Mouse (Mus musculus): ENCODE measurements around the gene Sypl2. TPM values are rescaled to one million over a fixed set of nuclear protein-coding genes. Genes with fewer than 3 reads are reported as not detected.

Gene Sypl2
- polyA plus RNA-seq, 1 experiment: not detected

DNA sequence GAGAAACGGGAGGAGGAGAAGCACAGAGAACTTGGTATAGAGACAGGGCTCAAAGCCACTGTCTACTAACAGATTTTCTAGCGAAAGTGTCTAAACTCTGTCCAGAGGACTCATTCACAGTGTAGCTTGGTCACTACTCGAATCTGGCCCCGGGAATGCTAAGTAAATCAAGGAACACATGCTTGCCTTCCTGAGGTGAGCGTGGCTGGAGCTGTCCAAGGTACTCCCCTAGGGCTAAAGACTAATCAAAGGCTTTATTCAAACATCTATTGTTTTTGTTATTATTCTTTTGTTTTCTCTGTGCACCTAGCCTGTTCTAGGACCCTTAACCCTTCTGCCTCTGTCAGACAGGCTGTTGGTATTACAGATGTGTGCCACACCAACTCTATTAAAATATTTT, 11.7 kb downstream of the Sypl2 start:
- Histone ChIP-seq H3K9me3 (replicated peaks; ENCODE audit: control insufficient read depth, insufficient read depth, low read length, poor library complexity, severe bottlenecking) (no peaks in the 10 kb centered on the region), H3K27me3 (ENCODE audit: control insufficient read depth, insufficient read depth, low read length, poor library complexity, severe bottlenecking) (no peaks in the 10 kb centered on the region), H3K9ac (ENCODE audit: low read depth, poor library complexity, severe bottlenecking) (no peak overlapping the region), H3K36me3 (ENCODE audit: control insufficient read depth, insufficient read depth, low read length, poor library complexity, severe bottlenecking) (no peaks in the 10 kb centered on the region), H3K4me1 (ENCODE audit: control insufficient read depth, insufficient read depth, low read length) (peaks cover 4% of the 10 kb centered on the region), H3K27ac (ENCODE audit: insufficient read depth, low read length) (no peak overlapping the region), H3K4me3 (ENCODE audit: low read depth, low read length) (no peak overlapping the region)
- TF ChIP-seq POLR2A (IDR thresholded peaks at IDR 0.05; ENCODE audit: insufficient read depth, low read length) (no peak), EP300 (IDR thresholded peaks at IDR 0.05; ENCODE audit: insufficient read depth, low read depth, low read length) (no peak), CTCF (IDR thresholded peaks at IDR 0.05; ENCODE audit: low read depth, low read length) (no peak)

DNA sequence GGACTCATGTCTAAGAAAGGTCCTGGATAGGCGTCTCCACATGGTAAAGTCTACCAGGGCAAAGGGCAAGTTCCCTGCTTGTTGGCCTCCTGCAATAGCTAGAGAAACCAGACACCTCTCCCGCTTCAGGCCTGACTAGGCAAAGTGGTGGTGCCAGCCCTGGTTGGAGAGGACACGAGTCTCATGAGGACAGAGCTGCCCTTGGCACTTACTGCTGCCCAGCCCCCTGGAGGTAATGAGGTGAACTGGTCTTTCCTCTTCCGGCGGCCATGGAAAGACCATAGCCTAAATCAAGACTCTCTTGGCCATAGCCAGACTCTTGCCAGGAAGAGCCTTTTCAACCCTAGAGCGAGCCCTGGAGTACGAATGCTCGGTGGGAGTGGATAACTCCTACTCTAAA, 14.0 kb downstream of the Sypl2 start:
- Histone ChIP-seq H3K27ac (ENCODE audit: insufficient read depth, low read length) (no peak overlapping the region), H3K4me3 (ENCODE audit: low read depth, low read length) (no peak overlapping the region), H3K9me3 (replicated peaks; ENCODE audit: control insufficient read depth, insufficient read depth, low read length, poor library complexity, severe bottlenecking) (no peaks in the 10 kb centered on the region), H3K9ac (ENCODE audit: low read depth, poor library complexity, severe bottlenecking) (no peak overlapping the region), H3K4me1 (ENCODE audit: control insufficient read depth, insufficient read depth, low read length) (peaks cover 4% of the 10 kb centered on the region), H3K27me3 (ENCODE audit: control insufficient read depth, insufficient read depth, low read length, poor library complexity, severe bottlenecking) (no peaks in the 10 kb centered on the region), H3K36me3 (ENCODE audit: control insufficient read depth, insufficient read depth, low read length, poor library complexity, severe bottlenecking) (no peaks in the 10 kb centered on the region)
- TF ChIP-seq CTCF (IDR thresholded peaks at IDR 0.05; ENCODE audit: low read depth, low read length) (no peak), POLR2A (IDR thresholded peaks at IDR 0.05; ENCODE audit: insufficient read depth, low read length) (no peak), EP300 (IDR thresholded peaks at IDR 0.05; ENCODE audit: insufficient read depth, low read depth, low read length) (no peak)

- H3K4me3 ChIP-seq (ENCODE audit: low read depth, low read length): no peak overlapping the region
- H3K9ac ChIP-seq (ENCODE audit: low read depth, poor library complexity, severe bottlenecking): no peak overlapping the region
- TF ChIP-seq CTCF (IDR thresholded peaks at IDR 0.05; ENCODE audit: low read depth, low read length) (no peak), POLR2A (IDR thresholded peaks at IDR 0.05; ENCODE audit: insufficient read depth, low read length) (no peak), EP300 (IDR thresholded peaks at IDR 0.05; ENCODE audit: insufficient read depth, low read depth, low read length) (no peak)
- no peak overlapping the region for H3K27ac ChIP-seq (ENCODE audit: insufficient read depth, low read length)
- no peaks in the 10 kb centered on the region for H3K36me3 ChIP-seq (ENCODE audit: control insufficient read depth, insufficient read depth, low read length, poor library complexity, severe bottlenecking)
- H3K9me3 ChIP-seq (replicated peaks; ENCODE audit: control insufficient read depth, insufficient read depth, low read length, poor library complexity, severe bottlenecking): no peaks in the 10 kb centered on the region
- peaks cover 4% of the 10 kb centered on the region for H3K4me1 ChIP-seq (ENCODE audit: control insufficient read depth, insufficient read depth, low read length)
- no peaks in the 10 kb centered on the region for H3K27me3 ChIP-seq (ENCODE audit: control insufficient read depth, insufficient read depth, low read length, poor library complexity, severe bottlenecking)
These were observed 14.6 kb downstream of the Sypl2 start for GRCm38 (mm10) chr3:108211845-108212244.

- peaks cover 4% of the 10 kb centered on the region for H3K4me1 ChIP-seq (ENCODE audit: control insufficient read depth, insufficient read depth, low read length)
- no peaks in the 10 kb centered on the region for H3K27me3 ChIP-seq (ENCODE audit: control insufficient read depth, insufficient read depth, low read length, poor library complexity, severe bottlenecking)
- H3K27ac ChIP-seq (ENCODE audit: insufficient read depth, low read length): peak within 1 kb of the TSS; percentile 62; the same call in 1 of the 2 replicates
- H3K36me3 ChIP-seq (ENCODE audit: control insufficient read depth, insufficient read depth, low read length, poor library complexity, severe bottlenecking): no peaks in the 10 kb centered on the region
- TF ChIP-seq POLR2A (IDR thresholded peaks at IDR 0.05; ENCODE audit: insufficient read depth, low read length): no peak
- no peak for TF ChIP-seq CTCF (IDR thresholded peaks at IDR 0.05; ENCODE audit: low read depth, low read length)
- TF ChIP-seq EP300 (IDR thresholded peaks at IDR 0.05; ENCODE audit: insufficient read depth, low read depth, low read length): peak; percentile 57; the same call in 1 of the 2 replicates
- H3K9ac ChIP-seq (ENCODE audit: low read depth, poor library complexity, severe bottlenecking): peak within 1 kb of the TSS; percentile 69
- H3K4me3 ChIP-seq (ENCODE audit: low read depth, low read length): peak within 1 kb of the TSS; percentile 85
- H3K9me3 ChIP-seq (replicated peaks; ENCODE audit: control insufficient read depth, insufficient read depth, low read length, poor library complexity, severe bottlenecking): no peaks in the 10 kb centered on the region
These were observed 15.7 kb downstream of the Sypl2 start, which contains the start of gene Atxn7l2 for GRCm38 (mm10) chr3:108210771-108211139. Gene Atxn7l2 (minus strand): TSS chr3:108210934.

GRCm38 (mm10) chr3:108209946-108210770, 16.3 kb downstream of the Sypl2 start:
- no peaks in the 10 kb centered on the region for H3K27me3 ChIP-seq (ENCODE audit: control insufficient read depth, insufficient read depth, low read length, poor library complexity, severe bottlenecking)
- peaks cover 4% of the 10 kb centered on the region for H3K4me1 ChIP-seq (ENCODE audit: control insufficient read depth, insufficient read depth, low read length)
- peak overlapping the region; percentile 62; the same call in 1 of the 2 replicates for H3K27ac ChIP-seq (ENCODE audit: insufficient read depth, low read length)
- no peaks in the 10 kb centered on the region for H3K9me3 ChIP-seq (replicated peaks; ENCODE audit: control insufficient read depth, insufficient read depth, low read length, poor library complexity, severe bottlenecking)
- no peaks in the 10 kb centered on the region for H3K36me3 ChIP-seq (ENCODE audit: control insufficient read depth, insufficient read depth, low read length, poor library complexity, severe bottlenecking)
- H3K4me3 ChIP-seq (ENCODE audit: low read depth, low read length): peak overlapping the region; percentile 85
- TF ChIP-seq CTCF (IDR thresholded peaks at IDR 0.05; ENCODE audit: low read depth, low read length) (no peak), EP300 (IDR thresholded peaks at IDR 0.05; ENCODE audit: insufficient read depth, low read depth, low read length) (0 out of 2 replicates have a peak, but pooled peaks have one; percentile 20), POLR2A (IDR thresholded peaks at IDR 0.05; ENCODE audit: insufficient read depth, low read length) (peak; percentile 16)
- peak overlapping the region; percentile 69 for H3K9ac ChIP-seq (ENCODE audit: low read depth, poor library complexity, severe bottlenecking)

DNA sequence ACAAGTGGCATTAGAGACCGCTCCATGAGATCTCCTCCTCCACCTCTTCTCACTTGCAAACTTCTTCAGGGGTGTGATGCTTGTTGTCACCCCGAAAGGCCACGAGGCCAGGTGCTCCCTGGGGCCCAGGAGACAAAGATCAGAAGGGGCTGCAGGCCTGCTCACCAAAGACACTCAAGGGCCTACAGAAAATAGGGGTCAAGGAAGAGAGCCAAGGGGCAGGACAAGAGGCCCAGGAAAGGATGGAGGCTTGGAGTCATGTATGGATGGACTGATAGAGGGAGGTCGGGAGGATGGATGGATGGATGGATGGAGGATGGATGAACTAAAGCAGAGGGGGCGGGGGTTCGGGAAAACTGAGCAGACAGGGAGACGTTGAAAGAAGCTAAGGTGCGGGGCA, 16.9 kb downstream of the Sypl2 start:
- H3K4me1 ChIP-seq (ENCODE audit: control insufficient read depth, insufficient read depth, low read length): peaks cover 4% of the 10 kb centered on the region
- H3K4me3 ChIP-seq (ENCODE audit: low read depth, low read length): peak overlapping the region; percentile 85
- no peaks in the 10 kb centered on the region for H3K9me3 ChIP-seq (replicated peaks; ENCODE audit: control insufficient read depth, insufficient read depth, low read length, poor library complexity, severe bottlenecking)
- peak overlapping the region; percentile 69 for H3K9ac ChIP-seq (ENCODE audit: low read depth, poor library complexity, severe bottlenecking)
- no peaks in the 10 kb centered on the region for H3K27me3 ChIP-seq (ENCODE audit: control insufficient read depth, insufficient read depth, low read length, poor library complexity, severe bottlenecking)
- H3K27ac ChIP-seq (ENCODE audit: insufficient read depth, low read length): no peak overlapping the region
- TF ChIP-seq POLR2A (IDR thresholded peaks at IDR 0.05; ENCODE audit: insufficient read depth, low read length) (no peak), CTCF (IDR thresholded peaks at IDR 0.05; ENCODE audit: low read depth, low read length) (no peak), EP300 (IDR thresholded peaks at IDR 0.05; ENCODE audit: insufficient read depth, low read depth, low read length) (no peak)
- no peaks in the 10 kb centered on the region for H3K36me3 ChIP-seq (ENCODE audit: control insufficient read depth, insufficient read depth, low read length, poor library complexity, severe bottlenecking)
